Mouse (Mus musculus): ENCODE measurements around the gene Men1. TPM values are rescaled to one million over a fixed set of nuclear protein-coding genes. Genes with fewer than 3 reads are reported as not detected.

The Men1 gene
- total and polyA plus RNA-seq, 3 experiments, result 24.9 to 67.8 (median 42.9) TPM

GRCm38 (mm10) chr19:6375423-6376254 lies 40.9 kb downstream of the Men1 start:
- TF ChIP-seq SMC3 (IDR thresholded peaks at IDR 0.05; ENCODE audit: low read depth, low read length), result no peak
- TF ChIP-seq ZC3H11A (IDR thresholded peaks at IDR 0.05; ENCODE audit: low read depth, low read length), result no peak
- no peak for TF ChIP-seq BHLHE40 (IDR thresholded peaks at IDR 0.05; ENCODE audit: low read depth, low read length)
- no peak for TF ChIP-seq HCFC1 (IDR thresholded peaks at IDR 0.05; ENCODE audit: low read depth, low read length)
- TF ChIP-seq EP300 (IDR thresholded peaks at IDR 0.05; ENCODE audit: low read length), result no peak
- TF ChIP-seq MXI1 (IDR thresholded peaks at IDR 0.05; ENCODE audit: low read depth, low read length), result no peak
- TF ChIP-seq USF1 (IDR thresholded peaks at IDR 0.05; ENCODE audit: low read depth, low read length), result no peak
- no peak overlapping the region for H3K9ac ChIP-seq (ENCODE audit: insufficient read depth, low read depth)

GRCm38 (mm10) chr19:6376255-6376564 lies 41.4 kb downstream of the Men1 start:
- peaks cover 8% of the 10 kb centered on the region for H3K79me2 ChIP-seq (replicated peaks; ENCODE audit: control insufficient read depth, extremely low read depth, insufficient read depth, poor library complexity, severe bottlenecking)
- no peak overlapping the region for H3K27ac ChIP-seq (ENCODE audit: insufficient read depth, low read depth)
- no peak for DNase-seq (ENCODE audit: extremely low read depth)
- H3K36me3 ChIP-seq (replicated peaks in 1 of 2; ENCODE audit: control insufficient read depth in 1 of 2, insufficient read depth in 1 of 2, low read length in 1 of 2), result peaks cover 83 to 96% of the 10 kb centered on the region in 2 experiments
- in situ Hi-C loops (cut with MboI; ENCODE audit: low pct_ligation_motif_present, low pct_unique_long_range_greater_than_20kb, low sequenced_read_pairs), result no loop called here
- H3K4me3 ChIP-seq (replicated peaks in 1 of 3; ENCODE audit: low read depth in 2 of 3, low read length in 2 of 3, poor library complexity in 1 of 3), result no peak overlapping the region
- no peak overlapping the region for H3K4me2 ChIP-seq (ENCODE audit: insufficient read depth, low read depth, poor library complexity, severe bottlenecking)
- no peaks in the 10 kb centered on the region for H3K9me3 ChIP-seq (replicated peaks; ENCODE audit: low read length)
- H3K27me3 ChIP-seq (replicated peaks), result no peaks in the 10 kb centered on the region
- H3K9ac ChIP-seq (ENCODE audit: insufficient read depth, low read depth), result no peak overlapping the region
- TF ChIP-seq UBTF (IDR thresholded peaks at IDR 0.05; ENCODE audit: low read depth, low read length) (no peak), CTCF (conservative IDR thresholded peaks at IDR 0.05 in 1 of 2, IDR thresholded peaks at IDR 0.05 in 1 of 2; ENCODE audit: low read depth in 2 of 2, low read length in 2 of 2) (peak; percentile 47 to 62; a peak in 3 of 4 replicates)
- peaks cover 2 to 48% of the 10 kb centered on the region in 2 experiments; a peak in 2 of 4 replicates for H3K4me1 ChIP-seq (ENCODE audit: control insufficient read depth in 1 of 2, insufficient read depth in 2 of 2)
- dilution Hi-C loops (cut with MboI; ENCODE audit: extremely low pct_ligation_motif_present, extremely low pct_unique_long_range_greater_than_20kb, low sequenced_read_pairs), result no loop called here

More at GRCm38 (mm10) chr19:6375423-6376254, 40.9 kb downstream of the Men1 start:
- dilution Hi-C loops (cut with MboI; ENCODE audit: extremely low pct_ligation_motif_present, extremely low pct_unique_long_range_greater_than_20kb, low sequenced_read_pairs), result no loop called here
- peaks cover 11% of the 10 kb centered on the region for H3K79me2 ChIP-seq (replicated peaks; ENCODE audit: control insufficient read depth, extremely low read depth, insufficient read depth, poor library complexity, severe bottlenecking)
- no peaks in the 10 kb centered on the region for H3K27me3 ChIP-seq (replicated peaks)
- no peak overlapping the region for H3K4me3 ChIP-seq (replicated peaks in 1 of 3; ENCODE audit: low read depth in 2 of 3, low read length in 2 of 3, poor library complexity in 1 of 3)
- no peak overlapping the region for H3K4me2 ChIP-seq (ENCODE audit: insufficient read depth, low read depth, poor library complexity, severe bottlenecking)
- peaks cover 89 to 96% of the 10 kb centered on the region in 2 experiments for H3K36me3 ChIP-seq (replicated peaks in 1 of 2; ENCODE audit: control insufficient read depth in 1 of 2, insufficient read depth in 1 of 2, low read length in 1 of 2)
- H3K4me1 ChIP-seq (ENCODE audit: control insufficient read depth in 1 of 2, insufficient read depth in 2 of 2), result peaks cover 2 to 53% of the 10 kb centered on the region in 2 experiments; a peak in 3 of 4 replicates
- no peak overlapping the region for H3K27ac ChIP-seq (ENCODE audit: insufficient read depth, low read depth)
- in situ Hi-C loops (cut with MboI; ENCODE audit: low pct_ligation_motif_present, low pct_unique_long_range_greater_than_20kb, low sequenced_read_pairs), result no loop called here
- no peak for DNase-seq (ENCODE audit: extremely low read depth)
- H3K9me3 ChIP-seq (replicated peaks; ENCODE audit: low read length), result no peaks in the 10 kb centered on the region

- Histone ChIP-seq H3K4me3 (replicated peaks in 1 of 3; ENCODE audit: low read depth in 2 of 3, low read length in 2 of 3, poor library complexity in 1 of 3) (no peak overlapping the region), H3K27me3 (replicated peaks) (no peaks in the 10 kb centered on the region), H3K9me3 (replicated peaks; ENCODE audit: low read length) (no peaks in the 10 kb centered on the region), H3K27ac (ENCODE audit: insufficient read depth, low read depth) (no peak overlapping the region), H3K9ac (ENCODE audit: insufficient read depth, low read depth) (no peak overlapping the region), H3K36me3 (replicated peaks in 1 of 2; ENCODE audit: control insufficient read depth in 1 of 2, insufficient read depth in 1 of 2, low read length in 1 of 2) (peaks cover 79 to 93% of the 10 kb centered on the region in 2 experiments), H3K4me1 (ENCODE audit: control insufficient read depth in 1 of 2, insufficient read depth in 2 of 2) (peaks cover 2 to 43% of the 10 kb centered on the region in 2 experiments; a peak in 2 of 4 replicates), H3K4me2 (ENCODE audit: insufficient read depth, low read depth, poor library complexity, severe bottlenecking) (no peak overlapping the region), H3K79me2 (replicated peaks; ENCODE audit: control insufficient read depth, extremely low read depth, insufficient read depth, poor library complexity, severe bottlenecking) (peaks cover 8% of the 10 kb centered on the region)
- in situ Hi-C loops (cut with MboI; ENCODE audit: low pct_ligation_motif_present, low pct_unique_long_range_greater_than_20kb, low sequenced_read_pairs) (no loop called here), dilution Hi-C loops (cut with MboI; ENCODE audit: extremely low pct_ligation_motif_present, extremely low pct_unique_long_range_greater_than_20kb, low sequenced_read_pairs) (no loop called here)
- TF ChIP-seq KAT2A (IDR thresholded peaks at IDR 0.05; ENCODE audit: insufficient replicate concordance, low read length) (no peak), JUN (IDR thresholded peaks at IDR 0.05; ENCODE audit: insufficient read depth, low read depth, low read length) (no peak), PAX5 (IDR thresholded peaks at IDR 0.05; ENCODE audit: low read length) (no peak), MXI1 (IDR thresholded peaks at IDR 0.05; ENCODE audit: low read depth, low read length) (no peak), ZNF384 (IDR thresholded peaks at IDR 0.05; ENCODE audit: low read depth, low read length) (no peak), POLR2A (IDR thresholded peaks at IDR 0.05; ENCODE audit: low read depth, low read length) (no peak), HCFC1 (IDR thresholded peaks at IDR 0.05; ENCODE audit: low read depth, low read length) (no peak), TBP (conservative IDR thresholded peaks at IDR 0.05; ENCODE audit: low read depth, low read length) (no peak), BHLHE40 (IDR thresholded peaks at IDR 0.05; ENCODE audit: low read depth, low read length) (no peak), CTCF (conservative IDR thresholded peaks at IDR 0.05 in 1 of 2, IDR thresholded peaks at IDR 0.05 in 1 of 2; ENCODE audit: low read depth in 2 of 2, low read length in 2 of 2) (no peak), RCOR1 (conservative IDR thresholded peaks at IDR 0.05; ENCODE audit: low read depth, low read length) (no peak), ELF1 (IDR thresholded peaks at IDR 0.05; ENCODE audit: low read depth, low read length) (no peak), NELFE (IDR thresholded peaks at IDR 0.05; ENCODE audit: low read depth, low read length) (no peak), ZKSCAN1 (IDR thresholded peaks at IDR 0.05; ENCODE audit: borderline replicate concordance, low read depth, low read length) (no peak), MEF2A (IDR thresholded peaks at IDR 0.05; ENCODE audit: borderline replicate concordance, low read depth, low read length) (no peak), CHD1 (IDR thresholded peaks at IDR 0.05; ENCODE audit: low read depth, low read length) (no peak), ZC3H11A (IDR thresholded peaks at IDR 0.05; ENCODE audit: low read depth, low read length) (no peak)
- DNase-seq (ENCODE audit: extremely low read depth), result no peak
Observed at GRCm38 (mm10) chr19:6376643-6377042, 41.9 kb downstream of the Men1 start.
